Mouse (Mus musculus): Measurements from ENCODE around the gene Trim25. TPM values are rescaled to one million over a fixed set of nuclear protein-coding genes. Genes with fewer than 3 reads are reported as not detected.

Trim25 gene
- polyA plus RNA-seq, 1 experiment from 2014 or later: 13.4 TPM

GRCm38 (mm10) chr11:89068649-89069048 lies 69.5 kb downstream of the Trim25 start:
- peak overlapping the region; percentile 5; the same call in 1 of the 2 replicates for H3K27ac ChIP-seq (ENCODE audit: low read depth)
- H3K9ac ChIP-seq: no peak overlapping the region
- ATAC-seq (ENCODE audit: insufficient read depth): no peak
- no peak for DNase-seq
- no peak overlapping the region for H3K4me3 ChIP-seq (ENCODE audit: low read depth, low read length)
- no peaks in the 10 kb centered on the region for H3K4me1 ChIP-seq (ENCODE audit: insufficient read depth)
- no peaks in the 10 kb centered on the region for H3K27me3 ChIP-seq (ENCODE audit: insufficient read depth, low read length)
- TF ChIP-seq CTCF (IDR thresholded peaks at IDR 0.05; ENCODE audit: low read depth): no peak
- H3K4me2 ChIP-seq: no peak overlapping the region
- H3K36me3 ChIP-seq (ENCODE audit: insufficient read depth): no peaks in the 10 kb centered on the region
- WGBS: 80% methylated on average over 14 of the region's 14 CpGs
- no peaks in the 10 kb centered on the region for H3K9me3 ChIP-seq (ENCODE audit: low read depth, low read length)

GRCm38 (mm10) chr11:89069303-89069702 lies 70.1 kb downstream of the Trim25 start:
- H3K36me3 ChIP-seq (ENCODE audit: insufficient read depth): no peaks in the 10 kb centered on the region
- H3K4me2 ChIP-seq: no peak overlapping the region
- no peaks in the 10 kb centered on the region for H3K9me3 ChIP-seq (ENCODE audit: low read depth, low read length)
- ATAC-seq (ENCODE audit: insufficient read depth) (no peak), DNase-seq (peak; percentile 84)
- H3K4me1 ChIP-seq (ENCODE audit: insufficient read depth): no peaks in the 10 kb centered on the region
- peak; percentile 86 for TF ChIP-seq CTCF (IDR thresholded peaks at IDR 0.05; ENCODE audit: low read depth)
- H3K4me3 ChIP-seq (ENCODE audit: low read depth, low read length): no peak overlapping the region
- H3K27ac ChIP-seq (ENCODE audit: low read depth): no peak overlapping the region
- no peaks in the 10 kb centered on the region for H3K27me3 ChIP-seq (ENCODE audit: insufficient read depth, low read length)
- H3K9ac ChIP-seq: no peak overlapping the region
- 25% methylated on average over 6 of the region's 6 CpGs for WGBS

Other genes with a start within 250 kb of the Trim25 start
- gene Akap1, start 134.8 kb upstream of the Trim25 start, polyA plus RNA-seq (2014; fragmentation: Nextera tagmentation; extraction: Ambion mirVana): 18.8 and 20.6 TPM in 2 replicates
- 83.4 and 83.6 TPM in 2 replicates for gene Scpep1, start 43.9 kb upstream of the Trim25 start, polyA plus RNA-seq (2014; fragmentation: Nextera tagmentation; extraction: Ambion mirVana)
- gene Elobl, start 32.4 kb upstream of the Trim25 start, polyA plus RNA-seq (2014; fragmentation: Nextera tagmentation; extraction: Ambion mirVana): not detected in 2 replicates
- 10.8 and 12.2 TPM in 2 replicates for gene Coil, start 29.1 kb upstream of the Trim25 start, polyA plus RNA-seq (2014; fragmentation: Nextera tagmentation; extraction: Ambion mirVana)
- gene Dgke, start 67.5 kb downstream of the Trim25 start, polyA plus RNA-seq (2014; fragmentation: Nextera tagmentation; extraction: Ambion mirVana): 5.5 and 5.8 TPM in 2 replicates
- gene Gm525, start 74.5 kb downstream of the Trim25 start, polyA plus RNA-seq (2014; fragmentation: Nextera tagmentation; extraction: Ambion mirVana): 0.38 TPM in 1 of 2 replicates, not detected in the other